Mouse (Mus musculus): ENCODE measurements around the gene Rps19bp1. TPM values are rescaled to one million over a fixed set of nuclear protein-coding genes. Genes with fewer than 3 reads are reported as not detected.

The Rps19bp1 gene
- total and polyA plus RNA-seq, 3 experiments = 78.9 to 155 TPM; not detected in 1

DNA sequence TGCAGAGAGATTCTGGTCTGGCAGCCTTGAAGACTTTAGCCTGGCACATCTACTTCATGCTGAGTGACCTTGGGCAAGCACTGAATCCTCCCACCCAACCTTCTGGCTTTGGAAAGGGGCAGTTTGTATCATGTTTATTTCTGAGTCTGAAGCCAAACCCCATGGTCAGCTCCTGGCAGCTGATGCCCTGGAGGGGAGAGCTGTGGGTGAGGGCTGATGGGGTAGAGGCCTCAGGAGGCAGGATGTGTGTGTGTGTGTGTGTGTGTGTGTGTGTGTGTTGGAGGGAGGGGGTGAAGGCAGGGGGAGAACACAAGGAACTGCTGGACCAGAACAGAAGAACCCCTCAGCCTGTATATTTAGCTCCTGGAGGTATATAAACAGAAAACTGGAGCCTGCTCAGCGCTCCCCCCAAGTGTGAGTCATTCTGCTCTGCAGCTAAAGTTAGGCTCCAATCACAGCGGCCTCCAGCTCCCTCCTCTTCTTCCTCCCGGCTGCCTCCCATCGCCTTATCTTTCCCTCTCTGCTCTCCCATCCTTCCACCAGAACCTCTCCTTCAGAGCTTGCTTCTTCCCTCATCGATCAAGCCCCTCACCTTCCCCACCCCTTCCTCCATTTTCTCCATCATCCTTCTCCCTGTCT, 14.1 kb upstream of the Rps19bp1 start:
- DNase-seq (ENCODE audit: low read depth, low spot score) = no peak

DNA sequence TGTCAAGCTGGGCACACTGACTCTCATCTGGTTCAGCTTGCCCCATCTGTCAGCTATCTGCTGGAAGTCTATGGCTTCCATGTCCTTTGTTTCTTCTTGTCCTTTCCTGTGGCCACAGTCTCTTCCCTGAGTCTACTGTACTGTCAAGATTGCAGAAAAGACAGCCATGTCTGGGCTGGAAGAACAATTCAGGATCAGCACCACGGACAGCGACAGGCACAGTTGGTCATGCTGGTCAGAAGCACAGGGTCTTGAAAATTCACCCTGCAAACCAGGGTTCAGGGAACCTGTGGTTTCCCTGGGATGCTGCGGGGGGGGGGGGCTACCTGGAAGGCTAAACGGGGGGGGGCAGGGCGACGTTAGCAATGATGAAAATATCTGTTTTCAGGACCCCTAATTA, 13.5 kb upstream of the Rps19bp1 start:
- Histone ChIP-seq H3K9ac (ENCODE audit: control insufficient read depth, low read depth, low read length, poor library complexity, severe bottlenecking) (no peak overlapping the region), H3K9me3 (replicated peaks; ENCODE audit: insufficient read depth, low read length) (no peaks in the 10 kb centered on the region), H3K27ac (ENCODE audit: control insufficient read depth, low read depth, low read length) (no peak overlapping the region), H3K4me1 (ENCODE audit: control insufficient read depth in 1 of 2, insufficient read depth in 2 of 2, low read length in 2 of 2) (no peaks in the 10 kb centered on the region), H3K4me3 (ENCODE audit: control insufficient read depth in 1 of 2, insufficient read depth in 1 of 2, low read depth in 2 of 2, low read length in 2 of 2) (no peak overlapping the region), H3K27me3 (ENCODE audit: control insufficient read depth in 1 of 2, insufficient read depth in 2 of 2, low read length in 2 of 2) (peaks cover 0 to 4% of the 10 kb centered on the region in 2 experiments; a peak in 1 of 4 replicates), H3K79me2 (ENCODE audit: control insufficient read depth, insufficient read depth, low read length, poor library complexity) (no peaks in the 10 kb centered on the region), H3K36me3 (ENCODE audit: control insufficient read depth in 1 of 2, insufficient read depth in 2 of 2, low read length in 2 of 2) (no peaks in the 10 kb centered on the region)
- peak; percentile 73 for DNase-seq (ENCODE audit: low read depth, low spot score)
- TF ChIP-seq NELFE (IDR thresholded peaks at IDR 0.05; ENCODE audit: low read depth, low read length) (no peak), KAT2A (conservative IDR thresholded peaks at IDR 0.05; ENCODE audit: low read depth, low read length) (no peak), MYC (IDR thresholded peaks at IDR 0.05; ENCODE audit: low read depth, low read length) (no peak), ZC3H11A (IDR thresholded peaks at IDR 0.05; ENCODE audit: low read depth, low read length) (no peak), RAD21 (IDR thresholded peaks at IDR 0.05; ENCODE audit: low read depth, low read length) (no peak), POLR2A (IDR thresholded peaks at IDR 0.05; ENCODE audit: control insufficient read depth in 1 of 2, insufficient read depth in 1 of 2, low read depth in 1 of 2, low read length in 2 of 2, poor library complexity in 1 of 2) (no peak), MAFK (IDR thresholded peaks at IDR 0.05; ENCODE audit: borderline replicate concordance, low read depth, low read length) (no peak), ETS1 (IDR thresholded peaks at IDR 0.05; ENCODE audit: low read depth, low read length) (no peak), POLR2AphosphoS2 (IDR thresholded peaks at IDR 0.05; ENCODE audit: low read length) (no peak), SIN3A (IDR thresholded peaks at IDR 0.05; ENCODE audit: low read length) (peak; percentile 36; the same call in 1 of the 2 replicates), GATA1 (IDR thresholded peaks at IDR 0.05; ENCODE audit: low read depth, low read length) (no peak), ZKSCAN1 (IDR thresholded peaks at IDR 0.05; ENCODE audit: low read depth, low read length) (no peak), CHD2 (IDR thresholded peaks at IDR 0.05; ENCODE audit: low read length) (no peak), MXI1 (IDR thresholded peaks at IDR 0.05; ENCODE audit: low read depth, low read length) (0 out of 2 replicates have a peak, but pooled peaks have one; percentile 40), MEF2A (IDR thresholded peaks at IDR 0.05; ENCODE audit: extremely low read depth, insufficient replicate concordance, low read depth, low read length, poor library complexity, severe bottlenecking) (no peak), E2F4 (IDR thresholded peaks at IDR 0.05; ENCODE audit: borderline replicate concordance, low read depth, low read length) (no peak)

More for the DNA sequence above, 14.1 kb upstream of the Rps19bp1 start:
- Histone ChIP-seq H3K27me3 (ENCODE audit: control insufficient read depth in 1 of 2, insufficient read depth in 2 of 2, low read length in 2 of 2) (peaks cover 0 to 4% of the 10 kb centered on the region in 2 experiments; a peak in 1 of 4 replicates), H3K36me3 (ENCODE audit: control insufficient read depth in 1 of 2, insufficient read depth in 2 of 2, low read length in 2 of 2) (no peaks in the 10 kb centered on the region), H3K9ac (ENCODE audit: control insufficient read depth, low read depth, low read length, poor library complexity, severe bottlenecking) (no peak overlapping the region), H3K79me2 (ENCODE audit: control insufficient read depth, insufficient read depth, low read length, poor library complexity) (no peaks in the 10 kb centered on the region), H3K27ac (ENCODE audit: control insufficient read depth, low read depth, low read length) (no peak overlapping the region), H3K9me3 (replicated peaks; ENCODE audit: insufficient read depth, low read length) (no peaks in the 10 kb centered on the region), H3K4me1 (ENCODE audit: control insufficient read depth in 1 of 2, insufficient read depth in 2 of 2, low read length in 2 of 2) (no peaks in the 10 kb centered on the region), H3K4me3 (ENCODE audit: control insufficient read depth in 1 of 2, insufficient read depth in 1 of 2, low read depth in 2 of 2, low read length in 2 of 2) (no peak overlapping the region)
- no peak for TF ChIP-seq JUND (IDR thresholded peaks at IDR 0.05; ENCODE audit: low read depth, low read length)
- no peak for TF ChIP-seq ZC3H11A (IDR thresholded peaks at IDR 0.05; ENCODE audit: low read depth, low read length)
- no peak for TF ChIP-seq UBTF (IDR thresholded peaks at IDR 0.05; ENCODE audit: borderline replicate concordance, insufficient read depth, low read depth, low read length)
- TF ChIP-seq ETS1 (IDR thresholded peaks at IDR 0.05; ENCODE audit: low read depth, low read length) = no peak
- TF ChIP-seq POLR2AphosphoS5 (IDR thresholded peaks at IDR 0.05; ENCODE audit: borderline replicate concordance, low read depth, low read length) = no peak
- TF ChIP-seq POLR2AphosphoS2 (IDR thresholded peaks at IDR 0.05; ENCODE audit: low read length) = no peak
- no peak for TF ChIP-seq E2F4 (IDR thresholded peaks at IDR 0.05; ENCODE audit: borderline replicate concordance, low read depth, low read length)
- no peak for TF ChIP-seq GATA1 (IDR thresholded peaks at IDR 0.05; ENCODE audit: low read depth, low read length)
- TF ChIP-seq ZMIZ1 (IDR thresholded peaks at IDR 0.05; ENCODE audit: low read depth, low read length) = no peak
